Mouse (Mus musculus) forebrain, embryonic 16.5 days (tissue): ENCODE measurements around the gene Spag17. TPM values are rescaled to one million over a fixed set of nuclear protein-coding genes. Genes with fewer than 3 reads are reported as not detected.

Source experiments
- ATAC-seq: fragments of 200-750 bp; cut with Nextera tagmentation; 2 replicates; pipeline ENCODE4 v1.8.0; 2017; ENCODE audit warnings: mild to moderate bottlenecking, moderate library complexity
- H3K27ac ChIP-seq: fragments of 300-500 bp; sonication (generic); 2 replicates; pipeline ENCODE4 v1.5.1; 2014; ENCODE audit warnings: low read length, control low read depth
- H3K27me3 ChIP-seq: fragments of 300-500 bp; sonication (generic); replicated peaks from 2 replicates; pipeline ENCODE4 v1.6.1; 2014; ENCODE audit warnings: low read length; ENCODE audit not compliant: control insufficient read depth, insufficient read depth
- H3K36me3 ChIP-seq: fragments of 300-500 bp; sonication (generic); 2 replicates; pipeline ENCODE4 v1.6.1; 2014; ENCODE audit not compliant: control insufficient read depth, insufficient read depth
- H3K4me1 ChIP-seq: fragments of 300-500 bp; sonication (generic); replicated peaks from 2 replicates; pipeline ENCODE4 v1.6.1; 2014; ENCODE audit warnings: low read length; ENCODE audit not compliant: control insufficient read depth, insufficient read depth
- H3K4me2 ChIP-seq: fragments of 300-500 bp; sonication (generic); 2 replicates; pipeline ENCODE4 v1.6.1; 2014; ENCODE audit warnings: mild to moderate bottlenecking, low read length, control low read depth
- H3K4me3 ChIP-seq: fragments of 300-500 bp; sonication (generic); replicated peaks from 2 replicates; pipeline ENCODE4 v1.5.1; 2014; ENCODE audit warnings: mild to moderate bottlenecking, low read length, control low read depth
- H3K9ac ChIP-seq: fragments of 300-500 bp; sonication (generic); replicated peaks from 2 replicates; pipeline ENCODE4 v1.6.1; 2014; ENCODE audit warnings: low read depth, low read length, control low read depth
- H3K9me3 ChIP-seq: fragments of 300-500 bp; sonication (generic); 2 replicates; pipeline ENCODE4 v1.6.1; 2016; ENCODE audit warnings: low read length; ENCODE audit not compliant: control insufficient read depth
- WGBS: fragments of 180-500 bp; shearing (Covaris S2); extraction: QIAGEN DNeasy Blood & Tissue Kit; methylation state at CpG from one replicate; pipeline ENCODE4 v1.1.7; 2014; 5-methylcytosine and 5-hydroxymethylcytosine counted together
- polyA plus RNA-seq: library from polyadenylated mRNA; unstranded; fragments of >200 nt; fragmentation: Nextera tagmentation; extraction: Ambion mirVana; gene quantifications from 2 replicates; pipeline ENCODE4 v1.2.1, GENCODE M21; 2015

The Spag17 gene
- polyA plus RNA-seq, 1 experiment from 2014 or later: 0.22 TPM

- 31% methylated on average over 1 of the region's 1 CpGs for WGBS
- ATAC-seq: peak; percentile 83
- Histone ChIP-seq H3K9ac (no peak overlapping the region), H3K4me3 (no peak overlapping the region), H3K36me3 (peaks cover 14% of the 10 kb centered on the region), H3K9me3 (no peaks in the 10 kb centered on the region), H3K4me2 (no peak overlapping the region), H3K27ac (no peak overlapping the region), H3K27me3 (no peaks in the 10 kb centered on the region), H3K4me1 (no peaks in the 10 kb centered on the region)
Observed at GRCm38 (mm10) chr3:100189444-100189843, 304.2 kb downstream of the Spag17 start.

- Histone ChIP-seq H3K4me1 (no peaks in the 10 kb centered on the region), H3K9me3 (no peaks in the 10 kb centered on the region), H3K4me2 (no peak overlapping the region), H3K4me3 (no peak overlapping the region), H3K36me3 (peaks cover 16% of the 10 kb centered on the region), H3K9ac (no peak overlapping the region), H3K27me3 (no peaks in the 10 kb centered on the region), H3K27ac (no peak overlapping the region)
- ATAC-seq: peak; percentile 40; the same call in 1 of the 2 replicates
- WGBS: 61% methylated on average over 11 of the region's 11 CpGs
Observed at GRCm38 (mm10) chr3:100189861-100190260, 304.7 kb downstream of the Spag17 start.
